Mouse (Mus musculus) cerebellum, adult 9-11 months (tissue): Measurements from ENCODE around the gene Guca1a.
"Not testable (repeated sequence)": the region's sequence is repeated elsewhere in the genome, so short reads cannot be mapped to it uniquely, and the experiment has no call there.

Source experiments
- DNase-seq: peaks from one replicate; pipeline ENCODE4 v3.0.0; 2022

Guca1a gene

GRCm38 (mm10) chr17:47400451-47400850, at the start of gene Guca1a:
Gene Guca1a, minus strand, starts transcription at chr17:47400584.
- no peak for DNase-seq

GRCm38 (mm10) chr17:47449432-47449831, 49.0 kb upstream of the Guca1a start:
- DNase-seq, result no peak

- DNase-seq, result no peak
These were observed 48.4 kb upstream of the Guca1a start for GRCm38 (mm10) chr17:47448523-47449372.

- DNase-seq, result no peak
These were observed 46.2 kb upstream of the Guca1a start for GRCm38 (mm10) chr17:47446561-47446960.

GRCm38 (mm10) chr17:47446025-47446424, 45.6 kb upstream of the Guca1a start:
- no peak for DNase-seq

GRCm38 (mm10) chr17:47445518-47445917, 45.1 kb upstream of the Guca1a start:
- no peak for DNase-seq

GRCm38 (mm10) chr17:47444113-47444512, 43.7 kb upstream of the Guca1a start:
- no peak for DNase-seq

- DNase-seq, result no peak
These were observed 41.9 kb upstream of the Guca1a start for GRCm38 (mm10) chr17:47442271-47442670.

- no peak for DNase-seq
These were observed 41.1 kb upstream of the Guca1a start for GRCm38 (mm10) chr17:47441296-47442051.

- no peak for DNase-seq
These were observed 40.0 kb upstream of the Guca1a start for GRCm38 (mm10) chr17:47440359-47440890.

- DNase-seq, result no peak
These were observed 39.1 kb upstream of the Guca1a start for GRCm38 (mm10) chr17:47439396-47440028.

- no peak for DNase-seq
These were observed 38.2 kb upstream of the Guca1a start for GRCm38 (mm10) chr17:47438611-47439010.

GRCm38 (mm10) chr17:47436907-47437547, 36.6 kb upstream of the Guca1a start, which contains the start of gene 1700001C19Rik:
Gene 1700001C19Rik, minus strand, starts transcription at chr17:47437376.
- no peak for DNase-seq

- no peak for DNase-seq
These were observed 35.9 kb upstream of the Guca1a start, which contains the start of gene AI661453 for GRCm38 (mm10) chr17:47436156-47436906. Gene AI661453, plus strand, starts transcription at chr17:47436615.

GRCm38 (mm10) chr17:47430815-47431214, 30.4 kb upstream of the Guca1a start:
- DNase-seq, result no peak

- DNase-seq, result no peak
These were observed 28.5 kb upstream of the Guca1a start for GRCm38 (mm10) chr17:47428831-47429304.

GRCm38 (mm10) chr17:47427316-47427715, 26.9 kb upstream of the Guca1a start:
- no peak for DNase-seq

GRCm38 (mm10) chr17:47424186-47424585, 23.8 kb upstream of the Guca1a start:
- DNase-seq, result no peak

GRCm38 (mm10) chr17:47422616-47423015, 22.2 kb upstream of the Guca1a start:
- DNase-seq, result not testable (repeated sequence)

- DNase-seq, result no peak
These were observed 21.2 kb upstream of the Guca1a start for GRCm38 (mm10) chr17:47421566-47421965.

- no peak for DNase-seq
These were observed 19.8 kb upstream of the Guca1a start for GRCm38 (mm10) chr17:47420195-47420594.
